Mouse (Mus musculus): ENCODE data around the gene Hgfac. TPM values are rescaled to one million over a fixed set of nuclear protein-coding genes. Genes with fewer than 3 reads are reported as not detected.
A peak's percentile ranks its signal among the peaks of the same experiment; 100 is the strongest.

Gene Hgfac
- polyA plus RNA-seq, 1 experiment from 2014 or later = 129 TPM

GRCm38 (mm10) chr5:35011156-35011923, 30.0 kb upstream of the Hgfac start:
- Histone ChIP-seq H3K4me1 (replicated peaks) (peaks cover 15% of the 10 kb centered on the region; the same call in 1 of the 2 replicates), H3K27me3 (no peaks in the 10 kb centered on the region), H3K4me2 (no peak overlapping the region), H3K36me3 (replicated peaks) (peaks cover 35% of the 10 kb centered on the region), H3K9me3 (replicated peaks) (no peaks in the 10 kb centered on the region), H3K4me3 (replicated peaks) (no peak overlapping the region), H3K9ac (no peak overlapping the region), H3K27ac (replicated peaks) (no peak overlapping the region)
- WGBS (ENCODE audit: insufficient replicate concordance) = 86% methylated on average over 6 of the region's 6 CpGs
- no peak for ATAC-seq (ENCODE audit: insufficient read depth)

GRCm38 (mm10) chr5:35014036-35014435, 27.3 kb upstream of the Hgfac start:
- no peak overlapping the region for H3K27ac ChIP-seq (replicated peaks)
- H3K4me3 ChIP-seq (replicated peaks) = no peak overlapping the region
- peaks cover 15% of the 10 kb centered on the region; the same call in 1 of the 2 replicates for H3K4me1 ChIP-seq (replicated peaks)
- no peaks in the 10 kb centered on the region for H3K9me3 ChIP-seq (replicated peaks)
- ATAC-seq (ENCODE audit: insufficient read depth) = no peak
- H3K27me3 ChIP-seq = no peaks in the 10 kb centered on the region
- peaks cover 37% of the 10 kb centered on the region for H3K36me3 ChIP-seq (replicated peaks)
- 81% methylated on average over 6 of the region's 6 CpGs for WGBS (ENCODE audit: insufficient replicate concordance)
- no peak overlapping the region for H3K4me2 ChIP-seq
- H3K9ac ChIP-seq = no peak overlapping the region

- H3K27me3 ChIP-seq = no peaks in the 10 kb centered on the region
- no peak overlapping the region for H3K27ac ChIP-seq (replicated peaks)
- no peak overlapping the region for H3K4me2 ChIP-seq
- H3K4me3 ChIP-seq (replicated peaks) = no peak overlapping the region
- H3K4me1 ChIP-seq (replicated peaks) = no peaks in the 10 kb centered on the region
- no peak overlapping the region for H3K9ac ChIP-seq
- ATAC-seq (ENCODE audit: insufficient read depth) = no peak
- peaks cover 69% of the 10 kb centered on the region for H3K36me3 ChIP-seq (replicated peaks)
- no peaks in the 10 kb centered on the region for H3K9me3 ChIP-seq (replicated peaks)
- WGBS (ENCODE audit: insufficient replicate concordance) = 75% methylated on average over 9 of the region's 9 CpGs
Observed at GRCm38 (mm10) chr5:35019673-35020300, 21.5 kb upstream of the Hgfac start.

- Histone ChIP-seq H3K36me3 (replicated peaks) (peaks cover 75% of the 10 kb centered on the region), H3K4me2 (no peak overlapping the region), H3K27ac (replicated peaks) (no peak overlapping the region), H3K9me3 (replicated peaks) (no peaks in the 10 kb centered on the region), H3K4me3 (replicated peaks) (no peak overlapping the region), H3K9ac (no peak overlapping the region), H3K4me1 (replicated peaks) (no peaks in the 10 kb centered on the region), H3K27me3 (no peaks in the 10 kb centered on the region)
- WGBS (ENCODE audit: insufficient replicate concordance) = 79% methylated on average over 9 of the region's 9 CpGs
- ATAC-seq (ENCODE audit: insufficient read depth) = no peak
Observed at GRCm38 (mm10) chr5:35020410-35021241, 20.7 kb upstream of the Hgfac start.

- Histone ChIP-seq H3K4me3 (replicated peaks) (no peak overlapping the region), H3K4me1 (replicated peaks) (peaks cover 7% of the 10 kb centered on the region), H3K27me3 (no peaks in the 10 kb centered on the region), H3K9ac (no peak overlapping the region), H3K4me2 (no peak overlapping the region), H3K36me3 (replicated peaks) (peaks cover 99% of the 10 kb centered on the region), H3K27ac (replicated peaks) (no peak overlapping the region), H3K9me3 (replicated peaks) (no peaks in the 10 kb centered on the region)
- ATAC-seq (ENCODE audit: insufficient read depth) = 0 out of 2 replicates have a peak, but pooled peaks have one; percentile 32
- WGBS (ENCODE audit: insufficient replicate concordance) = 16% methylated on average over 2 of the region's 2 CpGs
Observed at GRCm38 (mm10) chr5:35024975-35025374, 16.3 kb upstream of the Hgfac start.

GRCm38 (mm10) chr5:35029303-35029702, 12.0 kb upstream of the Hgfac start:
- peaks cover 30% of the 10 kb centered on the region for H3K4me1 ChIP-seq (replicated peaks)
- no peaks in the 10 kb centered on the region for H3K9me3 ChIP-seq (replicated peaks)
- no peak for ATAC-seq (ENCODE audit: insufficient read depth)
- H3K9ac ChIP-seq = no peak overlapping the region
- no peaks in the 10 kb centered on the region for H3K27me3 ChIP-seq
- H3K4me3 ChIP-seq (replicated peaks) = no peak overlapping the region
- peaks cover 90% of the 10 kb centered on the region for H3K36me3 ChIP-seq (replicated peaks)
- WGBS (ENCODE audit: insufficient replicate concordance) = 82% methylated on average over 1 of the region's 1 CpGs
- no peak overlapping the region for H3K27ac ChIP-seq (replicated peaks)
- H3K4me2 ChIP-seq = no peak overlapping the region

GRCm38 (mm10) chr5:35029755-35030154, 11.6 kb upstream of the Hgfac start:
- Histone ChIP-seq H3K4me3 (replicated peaks) (no peak overlapping the region), H3K4me2 (no peak overlapping the region), H3K9ac (no peak overlapping the region), H3K4me1 (replicated peaks) (peaks cover 35% of the 10 kb centered on the region), H3K27ac (replicated peaks) (no peak overlapping the region), H3K9me3 (replicated peaks) (no peaks in the 10 kb centered on the region), H3K36me3 (replicated peaks) (peaks cover 85% of the 10 kb centered on the region), H3K27me3 (no peaks in the 10 kb centered on the region)
- 76% methylated on average over 5 of the region's 5 CpGs for WGBS (ENCODE audit: insufficient replicate concordance)
- ATAC-seq (ENCODE audit: insufficient read depth) = peak; percentile 33; the same call in 1 of the 2 replicates

GRCm38 (mm10) chr5:35033068-35033467, 8.2 kb upstream of the Hgfac start:
- no peak for ATAC-seq (ENCODE audit: insufficient read depth)
- H3K4me1 ChIP-seq (replicated peaks) = peaks cover 49% of the 10 kb centered on the region
- no peak overlapping the region for H3K4me2 ChIP-seq
- WGBS (ENCODE audit: insufficient replicate concordance) = 57% methylated on average over 5 of the region's 5 CpGs
- H3K4me3 ChIP-seq (replicated peaks) = no peak overlapping the region
- H3K9me3 ChIP-seq (replicated peaks) = no peaks in the 10 kb centered on the region
- H3K36me3 ChIP-seq (replicated peaks) = peaks cover 53% of the 10 kb centered on the region
- H3K27ac ChIP-seq (replicated peaks) = no peak overlapping the region
- H3K27me3 ChIP-seq = no peaks in the 10 kb centered on the region
- H3K9ac ChIP-seq = no peak overlapping the region

- H3K27me3 ChIP-seq = no peaks in the 10 kb centered on the region
- peak overlapping the region; percentile 43; the same call in 1 of the 2 replicates for H3K27ac ChIP-seq (replicated peaks)
- H3K4me1 ChIP-seq (replicated peaks) = peaks cover 43% of the 10 kb centered on the region
- H3K9ac ChIP-seq = peak overlapping the region; percentile 19; the same call in 1 of the 2 replicates
- no peaks in the 10 kb centered on the region for H3K9me3 ChIP-seq (replicated peaks)
- H3K4me2 ChIP-seq = no peak overlapping the region
- no peak for ATAC-seq (ENCODE audit: insufficient read depth)
- peaks cover 48% of the 10 kb centered on the region for H3K36me3 ChIP-seq (replicated peaks)
- WGBS (ENCODE audit: insufficient replicate concordance) = 58% methylated on average over 1 of the region's 1 CpGs
- no peak overlapping the region for H3K4me3 ChIP-seq (replicated peaks)
Observed at GRCm38 (mm10) chr5:35033619-35034018, 7.7 kb upstream of the Hgfac start.

- 0 out of 2 replicates have a peak overlapping the region, but pooled peaks have one; percentile 59 for H3K27ac ChIP-seq (replicated peaks)
- no peak overlapping the region for H3K9ac ChIP-seq
Observed at GRCm38 (mm10) chr5:35035141-35035540, 6.2 kb upstream of the Hgfac start.

GRCm38 (mm10) chr5:35035795-35036194, 5.5 kb upstream of the Hgfac start:
- peak; percentile 45 for ATAC-seq (ENCODE audit: insufficient read depth)
- H3K27ac ChIP-seq (replicated peaks) = 0 out of 2 replicates have a peak overlapping the region, but pooled peaks have one; percentile 59

More at GRCm38 (mm10) chr5:35035141-35035540, 6.2 kb upstream of the Hgfac start:
- Histone ChIP-seq H3K36me3 (replicated peaks) (peaks cover 33% of the 10 kb centered on the region), H3K4me3 (replicated peaks) (no peak overlapping the region), H3K27me3 (no peaks in the 10 kb centered on the region), H3K9me3 (replicated peaks) (no peaks in the 10 kb centered on the region), H3K4me1 (replicated peaks) (peaks cover 42% of the 10 kb centered on the region), H3K4me2 (no peak overlapping the region)
- WGBS (ENCODE audit: insufficient replicate concordance) = 32% methylated on average over 5 of the region's 5 CpGs
- ATAC-seq (ENCODE audit: insufficient read depth) = no peak

More at GRCm38 (mm10) chr5:35035795-35036194, 5.5 kb upstream of the Hgfac start:
- H3K9ac ChIP-seq = no peak overlapping the region
- H3K4me1 ChIP-seq (replicated peaks) = peaks cover 48% of the 10 kb centered on the region
- no peak overlapping the region for H3K4me3 ChIP-seq (replicated peaks)
- H3K9me3 ChIP-seq (replicated peaks) = no peaks in the 10 kb centered on the region
- peaks cover 26% of the 10 kb centered on the region for H3K36me3 ChIP-seq (replicated peaks)
- H3K27me3 ChIP-seq = no peaks in the 10 kb centered on the region
- WGBS (ENCODE audit: insufficient replicate concordance) = 9% methylated on average over 4 of the region's 4 CpGs
- H3K4me2 ChIP-seq = no peak overlapping the region
